Mouse (Mus musculus): Measurements from ENCODE around the gene Ano7. TPM values are rescaled to one million over a fixed set of nuclear protein-coding genes. Genes with fewer than 3 reads are reported as not detected.

The Ano7 gene
- polyA plus RNA-seq (2012), result 0.01 and 0.03 TPM in 2 replicates

GRCm38 (mm10) chr1:93373665-93374064 is at the start of gene Ano7:
TSS of gene Ano7 (plus strand) at chr1:93373930.

GRCm38 (mm10) chr1:93342648-93343503 is 30.9 kb upstream of the Ano7 start, which contains the start of the genes Ppp1r7 and Pask:
TSS of gene Ppp1r7 (plus strand) at chr1:93342854.
TSS of gene Pask (minus strand) at chr1:93343482.

Other genes with a start within 250 kb of the Ano7 start
- not detected in 2 replicates for gene Agxt, start 238.7 kb upstream of the Ano7 start, polyA plus RNA-seq (2012)
- gene 2310007B03Rik, start 213.0 kb upstream of the Ano7 start, polyA plus RNA-seq (2012), result not detected in 2 replicates
- gene Crocc2, start 205.2 kb upstream of the Ano7 start, polyA plus RNA-seq (2012), result not detected in 2 replicates
- gene Sned1, start 138.1 kb upstream of the Ano7 start, polyA plus RNA-seq (2012), result 0.29 and 0.32 TPM in 2 replicates
- gene Mterf4, start 68.0 kb upstream of the Ano7 start, polyA plus RNA-seq (2012), result 3.1 and 3.4 TPM in 2 replicates
- 16.4 and 21.4 TPM in 2 replicates for gene Ppp1r7, start 31.1 kb upstream of the Ano7 start, polyA plus RNA-seq (2012)
- 4.1 and 5.1 TPM in 2 replicates for gene Pask, start 30.4 kb upstream of the Ano7 start, polyA plus RNA-seq (2012)
- gene Hdlbp, start 104.9 kb downstream of the Ano7 start, polyA plus RNA-seq (2012), result 38.1 and 39.8 TPM in 2 replicates
- gene Farp2, start 138.1 kb downstream of the Ano7 start, polyA plus RNA-seq (2012), result 0.44 and 0.47 TPM in 2 replicates

Data from megakaryocyte-erythroid progenitor cell, adult 5 weeks (primary cell).